In the genomic region with DNA sequence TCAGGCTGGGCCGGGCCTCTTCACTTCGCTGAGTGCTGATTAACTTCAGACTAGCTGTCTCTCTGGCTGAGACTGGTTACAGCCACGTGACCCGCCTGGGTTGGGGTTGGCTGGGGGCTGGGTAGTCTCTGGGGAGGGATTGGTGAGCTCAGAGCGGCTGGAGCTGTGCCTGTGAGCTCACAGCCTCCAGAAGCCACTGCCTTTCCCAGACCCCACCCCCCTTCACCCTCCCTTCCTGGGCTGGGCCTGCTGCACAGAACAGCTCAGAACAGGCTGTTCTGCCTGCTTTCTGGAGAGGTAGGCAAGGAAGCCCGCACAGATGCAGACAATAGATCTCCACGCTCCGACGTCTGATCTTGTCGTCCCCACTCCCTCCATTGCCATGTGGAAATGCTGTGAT, we compare ENCODE assay signal across 8 mouse cellular contexts. TPM values are rescaled to one million over a fixed set of nuclear protein-coding genes. Genes with fewer than 3 reads are reported as not detected.
A peak's percentile ranks its signal among the peaks of the same experiment; 100 is the strongest.
DNase-seq lines count a peak whose midpoint lies in the region; ATAC-seq and TF ChIP-seq lines count a peak whose summit lies in the region.

No protein-coding gene starts in this region.

- H3K9me3 ChIP-seq in forebrain, embryonic 10.5 days: no peaks in the 10 kb centered on the region
- no peaks in the 10 kb centered on the region for H3K9me3 ChIP-seq in heart, embryonic 13.5 days

- WGBS in forebrain, embryonic 10.5 days: 1% methylated on average over 10 of the region's 10 CpGs
- WGBS in heart, embryonic 13.5 days: 1% methylated on average over 10 of the region's 10 CpGs
- WGBS in liver, adult 2 months: 20% methylated on average over 10 of the region's 10 CpGs

- H3K4me2 ChIP-seq in heart, embryonic 13.5 days: peak overlapping the region; percentile 60

- peak overlapping the region; percentile 69 for H3K9ac ChIP-seq in heart, embryonic 13.5 days
- 0 out of 2 replicates have a peak overlapping the region, but pooled peaks have one; percentile 9 for H3K9ac ChIP-seq in liver, adult 2 months (ENCODE audit: low read depth, low read length)

- peak overlapping the region; percentile 36 for H3K4me3 ChIP-seq in forebrain, embryonic 10.5 days
- H3K4me3 ChIP-seq in heart, embryonic 13.5 days: peak overlapping the region; percentile 27
- H3K4me3 ChIP-seq in liver, adult 2 months (ENCODE audit: insufficient read depth, low read depth, low read length): no peak overlapping the region

- H3K36me3 ChIP-seq in forebrain, embryonic 10.5 days (replicated peaks): peaks cover 3% of the 10 kb centered on the region; the same call in 1 of the 2 replicates
- H3K36me3 ChIP-seq in heart, embryonic 13.5 days: peaks cover 26% of the 10 kb centered on the region
- H3K36me3 ChIP-seq in liver, adult 2 months (ENCODE audit: control insufficient read depth, insufficient read depth, low read length): no peaks in the 10 kb centered on the region

- peak; percentile 89 for ATAC-seq in heart, embryonic 13.5 days (ENCODE audit: extremely low read depth, insufficient number of reproducible peaks, low FRiP score, low TSS enrichment)

- H3K79me2 ChIP-seq in liver, adult 2 months (ENCODE audit: control insufficient read depth, insufficient read depth, low read length): no peaks in the 10 kb centered on the region

- H3K4me1 ChIP-seq in forebrain, embryonic 10.5 days: peaks cover 30% of the 10 kb centered on the region
- H3K4me1 ChIP-seq in heart, embryonic 13.5 days: peaks cover 88% of the 10 kb centered on the region
- H3K4me1 ChIP-seq in liver, adult 2 months (ENCODE audit: control insufficient read depth, insufficient read depth, low read length): peaks cover 4% of the 10 kb centered on the region; the same call in 1 of the 2 replicates

- peak; percentile 98 for DNase-seq in 3T3-L1 (ENCODE audit: low read depth, low spot score)
- peak; percentile 96 to 97 for DNase-seq in adrenal gland, postnatal 36 days
- DNase-seq in forebrain, embryonic 10.5 days (ENCODE audit: extremely low spot score, low spot score): peak; percentile 88
- DNase-seq in kidney, postnatal 10 days: peak; percentile 95
- DNase-seq in liver, adult 2 months (ENCODE audit: extremely low read depth, low read depth, low spot score): peak; percentile 82
- peak; percentile 78 for DNase-seq in naive thymus-derived CD4-positive, alpha-beta T cell, adult 2 months (ENCODE audit: low read depth)
- peak; percentile 91 for DNase-seq in testis, postnatal 10 days (ENCODE audit: low spot score)

- H3K27ac ChIP-seq in forebrain, embryonic 10.5 days: peak overlapping the region; percentile 84
- H3K27ac ChIP-seq in heart, embryonic 13.5 days (replicated peaks): peak overlapping the region; percentile 94
- 0 out of 2 replicates have a peak overlapping the region, but pooled peaks have one; percentile 3 for H3K27ac ChIP-seq in liver, adult 2 months (replicated peaks; ENCODE audit: insufficient read depth, low read depth, low read length)

- no peak for TF ChIP-seq POLR2A in liver, adult 2 months (IDR thresholded peaks at IDR 0.05; ENCODE audit: extremely low read depth, insufficient read depth, low read length)

- no peak for TF ChIP-seq CTCF in liver, adult 2 months (IDR thresholded peaks at IDR 0.05; ENCODE audit: low read depth, low read length)

- H3K27me3 ChIP-seq in forebrain, embryonic 10.5 days (ENCODE audit: poor library complexity, severe bottlenecking): no peaks in the 10 kb centered on the region
- no peaks in the 10 kb centered on the region for H3K27me3 ChIP-seq in heart, embryonic 13.5 days (replicated peaks)
- H3K27me3 ChIP-seq in liver, adult 2 months (ENCODE audit: control insufficient read depth, insufficient read depth, low read length): no peaks in the 10 kb centered on the region

RNA-seq across cellular contexts. Expression of a gene that starts 13.0 kb away (rescaled TPM):
- 10 to 100 TPM; 29.2 to 41.5 TPM for total RNA-seq in adrenal gland, postnatal 36 days (2021)
- 15.9 and 19.7 TPM in 2 replicates for polyA plus RNA-seq in forebrain, embryonic 10.5 days (2016; fragmentation: Nextera tagmentation; extraction: Ambion mirVana)
- 44.7 and 51.5 TPM in 2 replicates for polyA plus RNA-seq in heart, embryonic 13.5 days (2015; fragmentation: Nextera tagmentation; extraction: Ambion mirVana)
- 4.4 and 5.5 TPM in 2 replicates for total RNA-seq in liver, adult 2 months (2014; rRNA removed)
- 2.9 and 3.7 TPM in 2 replicates for polyA plus RNA-seq in liver, adult 2 months (2012; rRNA removed)

RNA-seq across cellular contexts. Expression of a gene that starts 44.1 kb away (rescaled TPM):
- 10 to 100 TPM in 1 of 2 experiments, 1 to 10 TPM in 1; 6.5 to 29.5 TPM for total RNA-seq in adrenal gland, postnatal 36 days (2021)
- 49.5 and 53.1 TPM in 2 replicates for polyA plus RNA-seq in forebrain, embryonic 10.5 days (2016; fragmentation: Nextera tagmentation; extraction: Ambion mirVana)
- 9.5 and 9.7 TPM in 2 replicates for polyA plus RNA-seq in heart, embryonic 13.5 days (2015; fragmentation: Nextera tagmentation; extraction: Ambion mirVana)
- total RNA-seq in liver, adult 2 months (2014; rRNA removed): 1.6 and 1.9 TPM in 2 replicates
- 2.6 and 3.0 TPM in 2 replicates for polyA plus RNA-seq in liver, adult 2 months (2012; rRNA removed)

Comparison
In these comparisons a context has a peak if more than half of its experiments do, and no peak if none do; other contexts are left out.
1. H3K27ac ChIP-seq: peak in every context shown above with its lines; median percentile 94 in heart, embryonic 13.5 days; 84 in forebrain, embryonic 10.5 days; 3 in liver, adult 2 months.